Mouse (Mus musculus) NIH3T3 (cell line): Measurements from ENCODE around the gene Gm7168.
"Not testable (repeated sequence)": the region's sequence is repeated elsewhere in the genome, so short reads cannot be mapped to it uniquely, and the experiment has no call there.

Source experiments
- DNase-seq: peaks from one replicate; pipeline ENCODE4 v3.0.0-alpha.2; 2012; ENCODE audit warnings: low read depth

The Gm7168 gene

DNA sequence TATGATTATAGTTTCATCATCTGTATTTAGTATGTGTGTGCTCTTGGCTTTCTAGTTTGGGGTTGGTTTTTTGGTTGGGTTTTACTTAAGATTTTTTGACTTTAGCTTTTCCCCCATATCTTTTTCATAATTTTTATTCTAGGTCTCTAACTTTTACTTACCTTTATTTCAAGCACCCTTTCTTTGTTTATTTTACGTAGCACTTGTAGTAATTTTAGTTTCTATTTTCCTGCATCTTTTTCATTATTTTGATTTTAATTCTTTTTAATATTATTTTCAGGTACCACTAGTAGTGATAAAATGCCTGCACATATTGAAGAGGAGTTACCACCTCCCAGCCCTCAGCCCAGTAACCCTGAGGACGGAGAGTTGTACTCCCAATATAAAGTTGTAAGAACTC lies at the start of gene Gm7168:
TSS of gene Gm7168 (plus strand) at position 301 of the 400 bp plus-strand sequence.
- not testable (repeated sequence) for DNase-seq

DNA sequence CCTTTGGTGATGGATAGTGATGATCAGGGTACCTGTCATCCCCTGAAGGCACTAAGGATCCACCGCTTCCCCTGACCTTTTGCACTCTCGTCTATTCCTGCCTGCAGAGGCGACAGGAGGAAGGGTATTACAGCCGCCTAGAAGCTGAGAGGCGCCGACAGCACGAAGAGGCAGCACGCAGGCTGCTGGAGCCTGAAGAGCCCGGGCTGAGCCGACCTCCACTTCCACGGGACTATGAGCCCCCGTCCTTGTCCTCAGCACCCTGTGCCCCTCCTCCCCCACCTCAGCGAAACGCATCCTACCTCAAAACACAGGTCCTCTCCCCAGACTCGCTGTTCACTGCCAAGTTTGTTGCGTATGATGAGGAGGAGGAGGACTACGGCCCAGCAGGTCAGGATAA lies 49.3 kb upstream of the Gm7168 start:
- no peak for DNase-seq

DNA sequence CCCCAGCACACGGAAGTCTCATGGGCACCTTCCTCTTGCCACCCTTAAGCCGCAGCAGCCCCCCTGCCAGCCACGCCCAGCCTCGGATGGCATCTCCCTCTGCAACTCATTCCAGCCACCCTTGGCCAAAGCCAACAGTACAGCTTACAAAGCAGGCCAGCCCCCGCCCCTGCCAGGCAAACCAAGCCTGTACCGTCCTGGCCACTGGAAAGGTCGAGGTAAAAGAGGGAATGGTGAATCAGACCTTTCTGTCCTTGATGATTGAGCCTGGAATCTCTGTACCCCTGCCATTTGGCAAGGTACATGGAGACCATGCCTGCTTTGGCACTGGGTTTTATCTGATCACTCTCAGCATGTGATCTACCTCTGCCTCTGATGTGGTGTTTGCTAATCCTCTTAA lies 48.9 kb upstream of the Gm7168 start:
- DNase-seq = no peak

DNA sequence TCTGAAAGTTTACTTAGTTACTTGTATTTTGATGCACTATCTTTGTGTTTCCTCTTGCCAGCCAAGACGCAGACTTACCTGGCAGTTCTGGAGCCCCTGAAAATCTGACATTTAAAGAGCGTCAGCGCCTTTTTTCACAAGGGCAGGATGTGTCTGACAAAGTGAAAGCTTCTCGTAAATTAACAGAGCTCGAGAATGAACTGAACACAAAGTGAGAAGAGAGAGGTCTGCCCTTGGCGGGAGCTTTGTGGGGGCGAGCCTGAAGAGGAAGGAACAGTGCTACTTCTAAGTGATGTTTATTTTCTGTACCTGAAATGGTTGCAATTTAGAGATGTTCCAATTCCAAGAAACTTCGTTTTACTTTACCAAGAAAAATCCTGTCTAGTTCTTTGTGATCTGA lies 44.4 kb upstream of the Gm7168 start:
- DNase-seq = no peak

DNA sequence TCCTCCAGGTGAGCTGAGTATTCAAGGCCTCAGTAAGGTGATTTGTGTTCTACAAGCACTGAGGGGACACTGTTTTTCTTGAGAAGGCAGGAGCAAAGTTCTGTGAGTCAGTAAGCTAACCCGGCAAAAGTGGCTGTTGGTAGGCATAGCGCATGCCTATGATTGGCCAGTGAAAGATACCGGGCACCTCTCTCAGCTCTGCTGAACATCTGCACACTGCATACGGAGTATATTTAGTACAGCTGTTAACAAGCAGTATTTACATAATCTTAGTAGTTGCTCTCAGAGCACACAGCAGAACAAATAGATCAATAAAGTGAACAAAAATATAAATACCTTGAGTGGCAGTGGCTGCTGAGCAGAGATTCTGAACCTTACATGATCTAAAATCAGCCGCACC lies 41.1 kb upstream of the Gm7168 start:
- DNase-seq = no peak

DNA sequence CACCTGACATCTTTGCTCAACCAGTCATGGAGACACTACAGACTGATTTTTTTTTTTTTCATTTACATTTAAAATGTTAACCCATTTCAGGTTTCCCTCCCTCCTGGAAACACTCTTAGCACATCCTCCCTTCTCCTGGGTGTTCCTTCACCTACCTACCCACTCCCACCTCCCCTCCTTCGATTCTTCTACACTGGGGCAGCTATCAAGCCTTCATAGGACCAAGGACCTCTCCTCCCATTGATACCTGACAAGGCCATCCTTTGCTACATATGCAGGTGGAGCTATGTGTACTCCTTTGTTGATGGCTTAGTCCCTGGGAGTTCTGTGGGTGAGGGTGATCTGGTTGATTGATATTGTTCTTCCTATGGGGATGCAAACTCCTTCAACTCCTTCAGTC lies 40.5 kb upstream of the Gm7168 start:
- DNase-seq = no peak

DNA sequence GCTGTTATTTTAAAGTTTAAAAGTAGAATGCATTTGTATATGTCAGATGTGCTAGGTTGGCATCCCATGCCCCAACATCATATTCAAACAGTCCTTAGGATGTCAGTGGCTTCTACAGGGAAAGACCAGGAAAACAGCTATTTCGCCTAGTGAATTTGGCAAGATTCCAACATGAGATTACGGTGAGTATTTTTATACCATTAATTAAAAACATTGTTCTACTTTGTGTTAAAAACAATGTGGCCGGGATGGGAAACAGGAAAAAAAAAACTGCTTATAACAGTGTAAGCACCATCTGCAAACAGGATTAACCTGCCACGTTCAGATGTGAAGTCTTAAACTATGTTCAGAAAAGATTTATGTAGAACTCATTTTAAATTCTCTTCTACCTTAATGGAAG lies 34.2 kb upstream of the Gm7168 start:
- DNase-seq = no peak

DNA sequence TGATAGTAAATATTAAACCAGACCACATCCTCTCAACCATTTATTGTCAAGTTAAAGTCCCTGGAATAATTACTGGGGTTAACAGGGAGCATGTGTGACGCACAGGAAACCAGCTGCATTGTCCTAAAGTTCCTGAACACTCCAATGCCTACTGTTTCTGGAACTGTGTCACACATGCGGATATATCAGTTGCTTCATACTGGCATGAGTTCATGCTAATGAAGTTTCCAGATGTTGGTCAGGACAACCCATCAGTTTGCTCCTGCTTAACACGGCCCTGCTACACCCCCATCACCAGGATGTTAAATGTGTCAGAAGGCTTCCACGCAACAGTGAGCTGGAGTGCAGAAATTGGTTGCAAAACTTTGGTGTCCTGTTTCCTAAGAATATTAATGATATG lies 33.6 kb upstream of the Gm7168 start:
- no peak for DNase-seq

DNA sequence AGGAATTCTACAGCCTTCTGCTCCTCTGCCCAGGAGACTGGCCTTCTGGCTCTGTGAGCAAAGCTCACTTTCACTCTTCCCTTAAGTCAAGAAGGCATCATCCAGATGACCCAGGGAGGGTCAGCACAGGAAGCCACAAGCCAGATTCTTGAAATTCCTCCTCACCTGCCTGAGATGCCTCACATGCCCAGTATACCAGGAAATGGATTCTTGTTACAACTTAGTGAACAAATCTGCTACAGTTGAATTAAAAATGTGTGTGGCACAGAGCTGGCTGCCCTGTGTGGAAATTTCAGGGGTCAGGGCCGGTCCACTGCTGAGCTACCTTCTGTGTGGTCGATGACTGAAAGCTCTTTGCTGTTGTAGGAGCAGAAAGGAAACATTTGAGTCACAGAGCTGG lies 27.4 kb upstream of the Gm7168 start:
- DNase-seq = peak; percentile 55

DNA sequence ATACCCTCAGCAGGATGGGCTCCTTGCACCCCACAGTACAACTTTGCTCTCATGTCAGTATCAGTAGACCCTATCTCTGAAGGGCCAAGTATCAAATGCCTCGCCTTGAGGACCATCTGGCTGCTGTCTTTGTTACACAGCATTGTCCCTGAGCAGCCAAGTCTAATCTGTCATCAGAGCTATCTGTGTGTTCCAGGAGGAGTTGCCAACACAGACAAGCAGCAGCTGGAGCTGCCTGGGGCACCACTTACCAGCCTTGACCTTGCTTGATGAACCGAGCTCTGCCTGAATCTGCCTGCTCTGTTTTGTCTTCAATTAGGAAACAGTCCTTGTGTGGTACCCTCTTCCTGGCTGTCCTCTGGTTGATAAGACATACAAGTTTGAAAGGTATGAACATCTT lies 24.8 kb upstream of the Gm7168 start:
- DNase-seq = no peak

DNA sequence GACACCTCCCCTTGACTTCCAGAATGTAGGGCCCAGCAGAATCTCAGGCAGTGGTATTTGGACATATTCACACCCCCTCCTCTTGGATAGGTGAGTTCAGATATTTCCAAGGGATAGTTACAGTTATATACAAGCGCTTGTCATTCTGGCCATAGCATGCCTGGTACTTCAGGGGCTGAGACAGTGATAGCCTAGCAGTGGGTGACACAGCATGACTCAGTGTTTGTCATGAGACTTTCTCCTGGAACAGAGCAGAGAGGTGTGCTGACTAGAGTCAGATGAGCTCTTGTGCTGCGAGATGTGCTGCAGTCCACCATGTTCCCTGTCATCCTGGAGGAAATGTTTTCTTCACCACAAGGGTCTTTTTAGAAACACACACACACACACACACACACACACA lies 23.6 kb upstream of the Gm7168 start:
- peak; percentile 30 for DNase-seq

DNA sequence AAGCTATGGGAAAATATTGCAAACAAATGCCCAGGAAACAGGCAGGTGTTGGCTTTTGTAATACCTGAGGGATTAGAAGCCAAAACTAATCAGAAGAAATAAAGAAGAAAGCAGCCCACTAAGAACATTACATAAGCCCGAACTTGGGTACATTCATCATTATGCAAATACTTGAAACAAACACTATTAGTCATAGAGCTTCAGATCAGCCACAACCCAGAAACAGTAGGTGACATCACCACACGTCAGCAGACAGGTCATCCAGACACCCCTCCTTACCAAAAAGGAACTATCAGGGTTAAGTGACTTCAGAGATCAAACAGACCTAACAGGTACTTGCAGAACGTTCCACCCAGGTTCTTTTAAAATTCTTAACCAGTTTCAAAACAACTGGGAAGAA lies 22.2 kb upstream of the Gm7168 start:
- peak; percentile 53 for DNase-seq

DNA sequence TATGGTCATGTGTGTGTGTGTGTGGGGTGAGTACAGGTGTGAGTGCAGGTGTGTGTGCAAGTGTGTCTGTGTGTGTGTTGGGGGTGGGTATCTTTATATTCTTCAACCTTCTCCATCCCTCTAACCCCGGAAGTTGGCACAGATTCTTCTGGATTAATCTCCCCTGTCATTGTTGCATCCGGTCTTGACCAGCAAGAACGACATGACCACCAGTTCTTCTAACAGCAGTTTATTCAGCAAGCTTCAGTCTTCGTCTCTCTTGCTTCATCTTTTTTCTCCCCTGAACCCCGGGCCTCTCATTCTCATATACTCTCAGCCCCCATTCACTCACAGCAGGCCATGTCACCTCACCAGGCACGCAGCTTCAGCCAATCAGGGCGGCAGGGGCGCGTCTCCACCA lies 17.8 kb upstream of the Gm7168 start:
- no peak for DNase-seq

DNA sequence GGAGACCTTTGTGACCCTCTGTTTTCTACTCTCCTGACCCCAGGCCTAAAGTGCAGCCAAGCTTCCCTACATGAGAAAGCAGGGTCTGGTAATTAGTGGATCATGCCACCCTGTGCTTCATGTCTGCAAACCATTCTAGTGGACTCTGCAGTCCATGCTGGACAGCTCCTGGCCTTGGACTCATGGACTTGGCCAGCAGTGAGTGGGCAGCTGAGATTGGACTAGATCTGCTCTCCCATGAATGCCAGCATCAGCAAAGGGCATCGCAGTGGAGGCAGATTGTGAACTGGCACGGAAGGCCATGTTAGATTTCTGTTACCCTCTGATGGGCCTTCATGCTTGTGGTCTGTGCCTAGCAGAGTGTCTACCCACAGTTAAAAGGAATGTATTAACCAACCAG lies 12.8 kb upstream of the Gm7168 start:
- DNase-seq = peak; percentile 55

DNA sequence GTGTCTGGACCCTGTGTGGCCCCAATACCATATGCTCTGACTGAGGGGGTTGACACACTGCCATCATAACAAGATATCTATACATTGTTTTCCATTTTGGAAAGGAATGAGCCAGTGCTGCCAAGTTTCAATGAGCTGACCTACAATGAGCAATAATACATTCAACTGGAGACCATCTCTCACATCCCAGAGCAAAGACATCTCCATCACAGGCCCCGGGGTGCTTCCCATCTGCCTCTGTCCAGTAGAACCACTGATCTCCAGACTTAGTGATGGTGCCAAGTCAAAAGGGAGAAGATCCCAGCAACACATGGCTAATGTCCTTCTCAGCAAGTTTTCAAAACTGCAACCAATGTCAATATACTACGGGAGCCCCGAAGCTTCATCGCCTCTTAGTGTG lies 10.4 kb upstream of the Gm7168 start:
- DNase-seq = no peak

DNA sequence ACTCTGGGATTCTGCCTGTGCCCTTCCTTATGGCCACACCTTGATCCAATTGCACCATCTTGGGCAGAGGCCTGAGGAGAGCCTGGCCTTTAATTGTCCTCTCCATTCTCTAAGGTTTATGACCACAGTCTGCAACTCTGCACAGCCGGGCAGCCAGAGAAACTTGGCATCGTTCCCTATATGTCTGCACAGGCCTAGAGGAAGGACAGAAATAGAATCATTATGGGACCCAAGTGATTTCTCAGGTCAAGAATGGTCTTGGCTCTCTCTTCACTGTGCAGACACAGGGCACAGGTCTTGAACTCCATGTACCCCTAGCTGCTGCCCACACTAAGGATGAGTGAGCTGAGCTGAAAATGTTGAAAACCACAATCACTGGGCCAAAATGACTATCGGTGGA lies 9.5 kb upstream of the Gm7168 start:
- DNase-seq = peak; percentile 47

DNA sequence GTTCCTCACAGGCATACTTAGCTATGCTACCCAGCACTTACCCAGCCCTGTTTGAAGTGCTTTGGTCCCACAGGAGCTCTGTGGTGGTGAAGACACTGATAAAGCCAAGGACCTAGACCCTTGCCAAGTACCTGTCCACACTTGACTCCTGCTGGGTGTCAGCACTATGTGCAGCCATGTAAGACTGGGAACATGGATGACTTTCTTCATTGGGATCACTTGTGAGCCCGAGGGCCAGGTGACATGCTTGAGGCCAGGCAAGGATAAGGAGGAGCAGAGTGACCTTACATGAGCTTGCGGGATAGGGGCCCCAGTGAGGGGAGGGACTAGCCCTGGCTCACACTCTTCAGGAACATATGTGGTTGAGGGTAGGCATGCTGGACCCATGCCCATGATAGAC lies 8.9 kb upstream of the Gm7168 start:
- DNase-seq = not testable (repeated sequence)

DNA sequence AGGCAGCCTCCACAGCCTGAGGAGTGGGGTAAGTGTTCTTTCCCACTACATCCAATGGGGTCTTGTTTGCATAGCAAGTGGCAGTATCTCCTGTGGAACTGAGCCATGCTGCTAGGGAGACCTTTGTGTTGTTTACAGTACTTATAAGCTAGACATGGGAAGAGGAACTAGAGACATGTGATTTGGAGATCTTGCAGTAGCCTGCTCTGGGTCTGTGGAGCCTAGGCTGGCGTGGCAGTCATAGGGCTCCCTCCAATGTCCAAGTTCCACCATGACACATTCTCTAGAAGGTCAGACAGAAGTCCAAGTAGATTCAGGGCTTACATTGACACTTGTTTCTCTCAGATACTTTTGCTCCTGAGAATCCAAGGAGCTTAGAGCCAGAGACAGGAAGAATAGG lies 7.7 kb upstream of the Gm7168 start:
- DNase-seq = no peak

DNA sequence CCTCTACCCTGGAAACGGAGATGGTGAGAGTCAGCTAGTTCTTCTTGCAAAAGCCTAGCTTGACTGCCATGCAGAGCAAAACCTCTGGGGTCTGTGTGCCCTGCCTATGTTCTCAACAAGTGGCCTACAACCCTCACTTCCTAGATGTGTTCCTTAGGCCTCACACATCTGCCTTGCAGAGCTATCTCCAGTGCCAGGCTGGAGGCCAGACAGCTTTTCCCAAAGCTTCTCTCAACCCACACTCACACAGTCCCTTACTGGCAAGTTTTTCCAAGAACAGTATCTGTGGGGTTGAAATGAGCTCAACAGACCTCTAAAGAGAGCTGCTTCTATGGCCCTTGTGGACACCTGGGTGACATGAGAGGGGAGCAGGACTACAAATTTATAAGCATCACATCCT lies 3.4 kb downstream of the Gm7168 start:
- not testable (repeated sequence) for DNase-seq

DNA sequence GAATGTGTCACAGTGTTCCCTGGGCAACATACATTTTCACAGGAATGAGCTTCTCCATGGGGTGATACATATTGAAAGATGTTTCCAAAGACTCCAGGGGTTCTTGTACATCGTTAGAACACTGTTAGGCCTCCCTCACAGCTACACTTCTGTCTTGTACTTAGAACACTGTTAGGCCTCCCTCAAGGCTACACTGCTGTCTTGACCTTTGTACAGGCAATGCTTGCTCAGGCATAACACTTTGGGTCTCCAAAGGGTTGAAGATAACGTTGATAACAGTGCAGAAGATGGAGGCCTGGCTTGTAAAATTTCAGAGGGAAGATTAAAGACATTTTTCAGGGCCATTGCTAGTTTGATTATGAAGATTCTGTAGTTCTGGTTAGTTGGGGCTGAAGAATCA lies 10.0 kb downstream of the Gm7168 start:
- DNase-seq = not testable (repeated sequence)

DNA sequence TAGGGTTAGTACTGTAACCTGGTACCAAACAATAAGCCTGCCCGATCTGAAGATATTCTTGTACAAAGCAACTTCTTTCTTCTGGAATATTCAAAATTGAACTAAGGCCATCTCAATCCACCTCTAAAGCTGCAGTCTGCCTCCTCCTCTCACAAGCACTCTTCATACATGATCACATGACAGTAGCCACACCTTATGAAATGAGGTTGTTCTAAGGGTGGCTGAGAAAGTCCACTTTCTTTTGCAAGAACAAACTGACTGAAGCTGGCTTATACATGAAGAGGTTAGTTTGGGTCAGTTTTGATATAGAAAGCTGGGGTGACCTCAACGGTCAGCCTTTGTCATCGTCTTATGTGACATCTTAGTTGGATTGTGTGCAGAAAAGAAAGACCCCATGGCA lies 14.1 kb downstream of the Gm7168 start:
- not testable (repeated sequence) for DNase-seq

DNA sequence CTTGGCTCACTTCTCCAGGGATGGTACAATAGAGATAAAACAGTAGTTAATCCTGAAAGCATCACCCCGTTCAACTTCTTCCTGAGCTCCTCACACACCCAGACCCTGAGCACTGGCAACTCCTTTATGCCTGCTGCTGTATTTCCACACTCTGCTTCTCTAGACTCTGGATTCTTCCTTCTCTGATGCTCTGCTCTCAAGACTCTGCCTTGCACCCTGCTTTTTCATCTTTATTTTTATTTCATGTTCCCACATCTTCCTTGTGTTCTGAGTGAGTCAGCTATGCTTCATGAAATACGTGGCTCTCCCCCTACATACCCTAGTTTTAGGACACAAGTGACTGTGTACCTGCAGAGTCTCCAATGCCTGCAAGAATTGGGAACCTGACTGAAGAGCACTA lies 16.9 kb downstream of the Gm7168 start:
- not testable (repeated sequence) for DNase-seq

DNA sequence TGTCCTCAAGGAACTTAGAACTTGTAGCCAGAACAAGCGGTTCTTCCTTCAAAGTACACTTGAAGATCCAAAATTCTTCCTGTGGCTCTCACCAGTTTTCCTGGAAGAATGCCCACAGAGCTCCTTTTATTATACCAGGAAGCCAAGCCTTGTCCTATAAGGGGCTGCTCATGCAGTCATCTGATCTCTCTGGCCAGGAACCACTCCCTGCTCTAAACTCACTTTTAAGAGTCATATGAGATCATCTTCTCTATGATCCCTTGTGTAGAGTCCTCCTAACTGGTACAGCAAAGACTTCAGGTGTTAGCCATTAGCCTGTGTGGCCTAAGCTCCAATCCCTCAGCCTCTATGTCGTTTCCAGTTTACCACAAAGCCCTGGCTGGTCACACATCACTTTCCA lies 21.7 kb downstream of the Gm7168 start:
- not testable (repeated sequence) for DNase-seq

DNA sequence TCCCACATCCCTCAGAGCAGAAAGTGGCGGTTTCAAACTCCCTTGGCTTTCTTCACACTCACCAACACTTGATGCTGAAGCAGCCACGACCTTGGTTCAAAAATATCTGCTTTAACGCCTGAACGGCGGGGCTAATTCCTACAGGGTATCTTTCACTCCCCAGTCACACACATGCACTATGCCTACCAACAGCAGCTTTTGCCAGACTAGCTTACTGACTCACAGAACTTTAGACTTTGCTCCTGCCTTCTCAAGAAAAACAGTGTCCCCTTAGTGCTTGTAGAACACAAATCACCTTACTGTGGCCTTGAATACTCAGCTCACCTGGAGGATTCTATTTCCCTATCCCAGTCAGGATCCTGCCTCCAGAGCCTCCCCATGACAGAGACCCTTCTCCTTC lies 22.6 kb downstream of the Gm7168 start:
- DNase-seq = not testable (repeated sequence)

DNA sequence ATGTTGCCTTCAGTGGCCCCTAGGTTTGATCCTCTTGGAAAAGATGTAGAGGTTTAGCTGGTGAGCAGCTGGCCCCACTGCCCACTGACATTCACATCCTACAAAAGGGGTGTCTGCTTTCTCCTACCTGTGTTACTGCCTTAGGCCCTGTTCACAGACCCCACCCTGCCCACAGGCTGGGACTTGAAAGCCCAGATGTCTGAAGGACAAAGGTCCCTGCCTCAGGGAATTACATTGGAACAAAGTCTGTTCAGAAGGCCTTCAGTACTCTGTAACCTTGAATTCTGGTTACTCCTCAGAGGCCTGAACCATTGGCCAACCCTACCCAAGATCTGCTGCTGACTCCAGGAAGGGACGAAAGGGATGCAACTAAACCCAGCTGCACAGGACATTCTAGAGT lies 39.5 kb downstream of the Gm7168 start:
- DNase-seq = no peak
